Mouse (Mus musculus) right cerebral cortex, postnatal 4 days (tissue): Measurements from ENCODE around the gene Gm5458.
"Not testable (repeated sequence)": the region's sequence is repeated elsewhere in the genome, so short reads cannot be mapped to it uniquely, and the experiment has no call there.

Experiments
- DNase-seq: peaks from one replicate; pipeline ENCODE4 v3.0.0-alpha.2; 2022

The Gm5458 gene

DNA sequence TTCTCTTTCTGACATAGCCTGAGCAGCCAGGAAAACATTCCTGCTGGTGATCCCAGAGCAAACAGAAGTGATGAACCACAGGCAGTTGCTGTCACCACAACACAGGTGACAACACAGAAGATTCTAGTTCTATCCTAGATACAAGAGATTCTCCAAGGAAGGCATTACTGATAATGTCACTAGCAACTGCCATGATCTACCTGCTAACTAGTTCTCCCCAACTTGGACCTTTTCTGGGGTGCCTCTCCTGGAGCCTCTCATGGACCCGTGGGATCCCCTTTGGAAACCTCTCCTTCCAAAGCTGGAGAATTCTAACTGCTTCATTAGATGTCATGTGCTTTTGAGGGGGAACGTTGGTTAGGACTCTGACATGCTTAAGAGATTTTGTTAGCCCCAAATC, at the start of gene Gm5458:
Gm5458 (minus strand) TSS at position 101 of the 400 bp plus-strand sequence.
- not testable (repeated sequence) for DNase-seq

DNA sequence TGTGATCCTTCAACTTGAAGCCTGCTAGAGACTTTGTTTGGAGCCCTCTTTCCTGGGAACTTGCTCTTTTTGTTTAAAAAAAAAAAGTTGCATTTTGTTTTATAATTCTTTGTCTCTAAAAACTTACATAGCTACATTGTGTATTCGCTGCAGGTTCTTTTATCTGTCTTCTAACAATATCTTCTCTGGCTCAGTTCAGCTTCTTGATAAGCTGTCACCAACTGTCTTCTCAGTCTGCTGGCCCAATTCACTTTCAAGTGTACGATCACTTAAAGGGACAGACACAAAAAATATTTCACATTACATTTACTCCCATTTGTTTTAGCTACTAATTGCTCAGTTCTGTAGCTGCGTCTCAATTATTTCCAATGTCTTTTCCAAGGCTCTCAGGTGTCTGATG, 43.9 kb upstream of the Gm5458 start:
- no peak for DNase-seq

DNA sequence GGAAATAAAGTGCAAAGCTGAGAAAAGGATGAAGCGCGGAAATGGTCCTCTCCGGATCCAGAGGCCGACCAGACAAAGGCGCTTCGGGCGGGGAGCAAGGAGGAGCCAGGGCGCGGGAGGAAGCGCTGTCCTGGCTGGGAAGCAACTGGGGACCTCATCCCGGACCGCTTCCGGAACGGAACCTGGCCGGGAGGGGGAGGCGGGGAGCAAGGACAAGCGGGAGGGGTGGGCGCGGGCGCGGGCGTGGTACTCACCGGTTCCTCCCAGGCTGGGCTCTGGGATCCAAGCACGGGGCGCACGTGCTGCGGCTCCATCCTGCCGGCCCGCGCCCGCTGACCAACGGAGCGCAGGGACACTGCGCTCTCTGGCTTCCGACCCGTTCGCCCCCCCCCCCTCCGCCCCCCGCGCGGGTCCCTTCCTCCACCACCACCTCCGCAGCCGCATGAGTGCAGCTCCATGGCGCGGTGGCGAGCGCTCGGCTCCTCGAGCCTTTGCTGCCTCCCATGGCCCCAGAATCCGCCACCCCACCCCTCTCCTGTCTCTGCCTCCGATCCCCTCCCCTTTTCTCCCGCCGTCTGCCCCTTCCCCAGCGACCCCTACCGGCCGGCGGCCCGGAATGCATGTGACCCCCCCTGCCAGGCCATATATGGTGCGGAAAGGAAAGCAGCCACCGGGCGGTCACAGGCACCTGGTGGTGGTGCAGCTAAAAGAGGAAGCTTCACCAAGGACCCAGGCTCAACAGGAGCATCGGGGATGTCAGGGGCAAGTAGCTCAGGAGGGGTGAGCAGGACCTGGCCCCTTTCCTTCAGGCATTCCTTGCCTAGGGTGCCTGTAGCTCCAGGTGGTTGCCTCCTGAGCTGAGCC, 17.3 kb downstream of the Gm5458 start, which contains the start of gene Gm2237:
Gm2237 (minus strand) TSS at position 332 of the 864 bp plus-strand sequence.
- DNase-seq, result peak; percentile 26

DNA sequence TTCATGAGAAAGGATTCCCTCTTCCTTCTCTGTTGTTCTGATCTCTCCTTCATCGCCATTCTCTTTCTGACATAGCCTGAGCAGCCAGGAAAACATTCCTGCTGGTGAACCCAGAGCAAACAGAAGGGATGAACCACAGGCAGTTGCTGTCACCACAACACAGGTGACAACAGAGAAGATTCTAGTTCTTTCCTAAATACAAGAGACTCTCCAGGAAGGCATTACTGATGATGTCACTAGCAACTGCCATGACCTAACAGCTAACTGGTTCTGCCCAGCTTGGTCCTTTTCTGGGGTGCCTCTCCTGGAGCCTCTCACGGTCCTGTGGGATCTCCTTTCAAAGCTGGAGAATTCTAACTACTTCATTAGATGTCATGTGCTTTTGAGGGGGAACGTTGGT, 52.5 kb downstream of the Gm5458 start, which contains the start of gene Gm2244:
Gm2244 (minus strand) TSS at position 101 of the 400 bp plus-strand sequence.
- not testable (repeated sequence) for DNase-seq
